Mouse (Mus musculus) lung, adult 2 months (tissue): ENCODE measurements around the gene Vsx2.

Experiments used
- CTCF ChIP-seq: fragments of 200-500 bp; IDR thresholded peaks from 2 replicates; pipeline ENCODE4 v1.5.1; 2011; ENCODE audit warnings: mild to moderate bottlenecking, low read length, control low read depth; ENCODE audit not compliant: insufficient read depth
- POLR2A ChIP-seq: fragments of 200-500 bp; IDR thresholded peaks from 2 replicates; pipeline ENCODE4 v1.6.1; 2011; ENCODE audit warnings: low read depth, mild to moderate bottlenecking, control low read depth, low read length, borderline replicate concordance; ENCODE audit errors: extremely low read depth

DNA sequence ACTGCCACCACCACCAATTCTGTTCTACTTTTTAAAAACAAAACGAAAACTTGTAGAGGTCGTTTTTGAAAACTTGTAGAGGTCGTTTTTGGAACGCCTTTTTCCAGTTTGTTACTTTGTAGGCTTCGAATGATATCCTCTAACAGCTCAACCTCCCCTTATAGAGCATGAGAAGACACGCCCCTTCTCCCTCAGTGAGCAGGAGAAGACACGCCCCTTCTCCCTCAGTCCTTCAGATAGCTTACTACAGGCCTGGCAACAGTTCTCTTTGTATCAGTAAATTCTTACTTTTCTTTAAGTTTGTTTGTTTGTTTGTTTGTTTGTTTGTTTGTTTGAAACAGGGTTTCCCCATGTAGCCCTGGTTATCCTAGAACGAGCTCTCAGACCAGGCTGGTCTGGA, 14.3 kb upstream of the Vsx2 start:
- TF ChIP-seq CTCF (no peak), POLR2A (no peak)
